Mouse (Mus musculus): ENCODE measurements around the gene Cdk20. TPM values are rescaled to one million over a fixed set of nuclear protein-coding genes. Genes with fewer than 3 reads are reported as not detected.

Gene Cdk20
- polyA plus RNA-seq (2016; fragmentation: Nextera tagmentation; extraction: Ambion mirVana): 9.0 and 11.8 TPM in 2 replicates

GRCm38 (mm10) chr13:64432017-64432995, at the start of gene Cdk20:
Gene Cdk20, plus strand, starts transcription at chr13:64432314.
- Histone ChIP-seq H3K4me1 (peaks cover 14% of the 10 kb centered on the region), H3K27ac (peak within 1 kb of the TSS; percentile 87), H3K9me3 (replicated peaks) (no peaks in the 10 kb centered on the region), H3K4me3 (peak within 1 kb of the TSS; percentile 67), H3K27me3 (ENCODE audit: low read depth, poor library complexity, severe bottlenecking) (no peaks in the 10 kb centered on the region), H3K36me3 (no peaks in the 10 kb centered on the region)
- DNase-seq (ENCODE audit: low spot score): peak; percentile 94
- under 1% methylated on average over 57 of the region's 57 CpGs for WGBS

GRCm38 (mm10) chr13:64384937-64385336, 47.2 kb upstream of the Cdk20 start:
- WGBS: 90% methylated on average over 3 of the region's 3 CpGs
- DNase-seq (ENCODE audit: low spot score): no peak
- Histone ChIP-seq H3K4me1 (no peaks in the 10 kb centered on the region), H3K4me3 (no peak overlapping the region), H3K36me3 (no peaks in the 10 kb centered on the region), H3K27me3 (ENCODE audit: low read depth, poor library complexity, severe bottlenecking) (no peaks in the 10 kb centered on the region), H3K9me3 (replicated peaks) (no peaks in the 10 kb centered on the region), H3K27ac (no peak overlapping the region)

GRCm38 (mm10) chr13:64386048-64386447, 46.1 kb upstream of the Cdk20 start:
- H3K4me1 ChIP-seq: no peaks in the 10 kb centered on the region
- DNase-seq (ENCODE audit: low spot score): no peak
- H3K4me3 ChIP-seq: no peak overlapping the region
- no peak overlapping the region for H3K27ac ChIP-seq
- no peaks in the 10 kb centered on the region for H3K9me3 ChIP-seq (replicated peaks)
- WGBS: 44% methylated on average over 2 of the region's 2 CpGs
- no peaks in the 10 kb centered on the region for H3K27me3 ChIP-seq (ENCODE audit: low read depth, poor library complexity, severe bottlenecking)
- no peaks in the 10 kb centered on the region for H3K36me3 ChIP-seq

- WGBS: 79% methylated on average over 4 of the region's 4 CpGs
- H3K27me3 ChIP-seq (ENCODE audit: low read depth, poor library complexity, severe bottlenecking): no peaks in the 10 kb centered on the region
- H3K27ac ChIP-seq: no peak overlapping the region
- H3K9me3 ChIP-seq (replicated peaks): no peaks in the 10 kb centered on the region
- no peak overlapping the region for H3K4me3 ChIP-seq
- H3K4me1 ChIP-seq: no peaks in the 10 kb centered on the region
- no peak for DNase-seq (ENCODE audit: low spot score)
- no peaks in the 10 kb centered on the region for H3K36me3 ChIP-seq
Measured at GRCm38 (mm10) chr13:64388415-64388814, 43.7 kb upstream of the Cdk20 start.

GRCm38 (mm10) chr13:64396979-64397378, 35.1 kb upstream of the Cdk20 start:
- H3K27me3 ChIP-seq (ENCODE audit: low read depth, poor library complexity, severe bottlenecking): no peaks in the 10 kb centered on the region
- no peak for DNase-seq (ENCODE audit: low spot score)
- H3K4me1 ChIP-seq: peaks cover 5% of the 10 kb centered on the region; the same call in 1 of the 2 replicates
- no peaks in the 10 kb centered on the region for H3K36me3 ChIP-seq
- 78% methylated on average over 8 of the region's 8 CpGs for WGBS
- H3K9me3 ChIP-seq (replicated peaks): no peaks in the 10 kb centered on the region
- H3K27ac ChIP-seq: no peak overlapping the region
- H3K4me3 ChIP-seq: no peak overlapping the region

- Histone ChIP-seq H3K9me3 (replicated peaks) (no peaks in the 10 kb centered on the region), H3K4me1 (peaks cover 5% of the 10 kb centered on the region; the same call in 1 of the 2 replicates), H3K36me3 (no peaks in the 10 kb centered on the region), H3K27me3 (ENCODE audit: low read depth, poor library complexity, severe bottlenecking) (no peaks in the 10 kb centered on the region), H3K4me3 (no peak overlapping the region), H3K27ac (no peak overlapping the region)
- no peak for DNase-seq (ENCODE audit: low spot score)
- WGBS: 97% methylated on average over 1 of the region's 1 CpGs
Measured at GRCm38 (mm10) chr13:64398065-64398464, 34.0 kb upstream of the Cdk20 start.

GRCm38 (mm10) chr13:64399906-64400305, 32.2 kb upstream of the Cdk20 start:
- Histone ChIP-seq H3K36me3 (no peaks in the 10 kb centered on the region), H3K9me3 (replicated peaks) (no peaks in the 10 kb centered on the region), H3K27me3 (ENCODE audit: low read depth, poor library complexity, severe bottlenecking) (no peaks in the 10 kb centered on the region), H3K4me3 (no peak overlapping the region), H3K4me1 (peaks cover 5% of the 10 kb centered on the region; the same call in 1 of the 2 replicates), H3K27ac (no peak overlapping the region)
- no peak for DNase-seq (ENCODE audit: low spot score)
- WGBS: 88% methylated on average over 3 of the region's 3 CpGs

- Histone ChIP-seq H3K9me3 (replicated peaks) (no peaks in the 10 kb centered on the region), H3K27ac (no peak overlapping the region), H3K4me3 (no peak overlapping the region), H3K27me3 (ENCODE audit: low read depth, poor library complexity, severe bottlenecking) (no peaks in the 10 kb centered on the region), H3K4me1 (peaks cover 5% of the 10 kb centered on the region; the same call in 1 of the 2 replicates), H3K36me3 (no peaks in the 10 kb centered on the region)
- DNase-seq (ENCODE audit: low spot score): no peak
- WGBS: 64% methylated on average over 7 of the region's 7 CpGs
Measured at GRCm38 (mm10) chr13:64400801-64401361, 31.2 kb upstream of the Cdk20 start.

GRCm38 (mm10) chr13:64402006-64402405, 30.1 kb upstream of the Cdk20 start:
- no peaks in the 10 kb centered on the region for H3K36me3 ChIP-seq
- H3K4me1 ChIP-seq: peaks cover 5% of the 10 kb centered on the region; the same call in 1 of the 2 replicates
- no peak for DNase-seq (ENCODE audit: low spot score)
- H3K27me3 ChIP-seq (ENCODE audit: low read depth, poor library complexity, severe bottlenecking): no peaks in the 10 kb centered on the region
- WGBS: 66% methylated on average over 3 of the region's 3 CpGs
- H3K27ac ChIP-seq: no peak overlapping the region
- no peaks in the 10 kb centered on the region for H3K9me3 ChIP-seq (replicated peaks)
- H3K4me3 ChIP-seq: no peak overlapping the region

GRCm38 (mm10) chr13:64402504-64402949, 29.6 kb upstream of the Cdk20 start:
- Histone ChIP-seq H3K4me3 (no peak overlapping the region), H3K27me3 (ENCODE audit: low read depth, poor library complexity, severe bottlenecking) (no peaks in the 10 kb centered on the region), H3K4me1 (peaks cover 5% of the 10 kb centered on the region; the same call in 1 of the 2 replicates), H3K9me3 (replicated peaks) (no peaks in the 10 kb centered on the region), H3K36me3 (no peaks in the 10 kb centered on the region), H3K27ac (no peak overlapping the region)
- no peak for DNase-seq (ENCODE audit: low spot score)
- 94% methylated on average over 10 of the region's 10 CpGs for WGBS

GRCm38 (mm10) chr13:64402951-64403460, 29.1 kb upstream of the Cdk20 start:
- DNase-seq (ENCODE audit: low spot score): no peak
- peaks cover 5% of the 10 kb centered on the region; the same call in 1 of the 2 replicates for H3K4me1 ChIP-seq

GRCm38 (mm10) chr13:64403519-64403918, 28.6 kb upstream of the Cdk20 start:
- WGBS: 55% methylated on average over 3 of the region's 3 CpGs
- H3K27ac ChIP-seq: no peak overlapping the region
- H3K36me3 ChIP-seq: no peaks in the 10 kb centered on the region
- DNase-seq (ENCODE audit: low spot score): no peak
- H3K9me3 ChIP-seq (replicated peaks): no peaks in the 10 kb centered on the region
- no peak overlapping the region for H3K4me3 ChIP-seq
- H3K27me3 ChIP-seq (ENCODE audit: low read depth, poor library complexity, severe bottlenecking): no peaks in the 10 kb centered on the region
- H3K4me1 ChIP-seq: peaks cover 5% of the 10 kb centered on the region; the same call in 1 of the 2 replicates

More at GRCm38 (mm10) chr13:64402951-64403460, 29.1 kb upstream of the Cdk20 start:
- H3K9me3 ChIP-seq (replicated peaks): no peaks in the 10 kb centered on the region
- no peaks in the 10 kb centered on the region for H3K27me3 ChIP-seq (ENCODE audit: low read depth, poor library complexity, severe bottlenecking)
- H3K4me3 ChIP-seq: no peak overlapping the region
- 93% methylated on average over 8 of the region's 8 CpGs for WGBS
- no peaks in the 10 kb centered on the region for H3K36me3 ChIP-seq
- H3K27ac ChIP-seq: no peak overlapping the region

GRCm38 (mm10) chr13:64405550-64405949, 26.6 kb upstream of the Cdk20 start:
- Histone ChIP-seq H3K4me3 (no peak overlapping the region), H3K27me3 (ENCODE audit: low read depth, poor library complexity, severe bottlenecking) (no peaks in the 10 kb centered on the region), H3K4me1 (peaks cover 5% of the 10 kb centered on the region; the same call in 1 of the 2 replicates), H3K9me3 (replicated peaks) (no peaks in the 10 kb centered on the region), H3K36me3 (no peaks in the 10 kb centered on the region), H3K27ac (no peak overlapping the region)
- DNase-seq (ENCODE audit: low spot score): no peak
- WGBS: 84% methylated on average over 6 of the region's 6 CpGs

All from limb, embryonic 10.5 days (tissue).